Mouse (Mus musculus) erythroblast, embryonic 14.5 days (primary cell): ENCODE data around the gene Krba1.

ENCODE experiments used
- GATA1 ChIP-seq: IDR thresholded peaks from 2 replicates; pipeline ENCODE4 v1.6.1; 2012; ENCODE audit warnings: low read length, inconsistent platforms, mixed read lengths
- TAL1 ChIP-seq: IDR thresholded peaks from 3 replicates; pipeline ENCODE4 v1.6.1; 2012; ENCODE audit warnings: low read length, inconsistent platforms, mixed read lengths

- TF ChIP-seq GATA1 (no peak), TAL1 (no peak)
Observed at GRCm38 (mm10) chr6:48397336-48397735, 1.9 kb downstream of the Krba1 start.
